Mouse (Mus musculus) bone marrow, adult 2 months (tissue): ENCODE results near the gene Vstm4.

Experiments used
- CTCF ChIP-seq: fragments of 200-500 bp; IDR thresholded peaks from 2 replicates; pipeline ENCODE4 v1.5.1; 2011; ENCODE audit warnings: low read length, control low read depth; ENCODE audit not compliant: control insufficient read depth, insufficient read depth
- POLR2A ChIP-seq: fragments of 200-500 bp; IDR thresholded peaks from 2 replicates; pipeline ENCODE4 v1.6.1; 2011; ENCODE audit warnings: low read depth, mild to moderate bottlenecking, control low read depth, low read length, borderline replicate concordance; ENCODE audit not compliant: control insufficient read depth

- no peak for TF ChIP-seq CTCF
- TF ChIP-seq POLR2A = no peak
These were observed 67.3 kb downstream of the Vstm4 start for GRCm38 (mm10) chr14:32923871-32924270.
